Mouse (Mus musculus): ENCODE measurements around the gene Pear1. TPM values are rescaled to one million over a fixed set of nuclear protein-coding genes. Genes with fewer than 3 reads are reported as not detected.

Pear1 gene
- polyA plus RNA-seq, 1 experiment from 2014 or later: 10.3 TPM

Other genes starting within 250 kb of the Pear1 start
- 22.0 and 23.7 TPM in 2 replicates for gene Arhgef11, start 206.7 kb downstream of the Pear1 start, polyA plus RNA-seq (2015; fragmentation: Nextera tagmentation; extraction: Ambion mirVana)
- 0.39 and 0.49 TPM in 2 replicates for gene Lrrc71, start 75.7 kb downstream of the Pear1 start, polyA plus RNA-seq (2015; fragmentation: Nextera tagmentation; extraction: Ambion mirVana)
- gene Ntrk1, start 29.1 kb downstream of the Pear1 start, polyA plus RNA-seq (2015; fragmentation: Nextera tagmentation; extraction: Ambion mirVana): 6.6 and 17.2 TPM in 2 replicates
- gene Insrr, start 27.4 kb downstream of the Pear1 start, polyA plus RNA-seq (2015; fragmentation: Nextera tagmentation; extraction: Ambion mirVana): 0.67 and 1.2 TPM in 2 replicates
- gene Sh2d2a, start 22.4 kb upstream of the Pear1 start, polyA plus RNA-seq (2015; fragmentation: Nextera tagmentation; extraction: Ambion mirVana): 0.05 TPM in 1 of 2 replicates, not detected in the other
- 15.6 and 18.5 TPM in 2 replicates for gene Prcc, start 61.3 kb upstream of the Pear1 start, polyA plus RNA-seq (2015; fragmentation: Nextera tagmentation; extraction: Ambion mirVana)
- 170 and 183 TPM in 2 replicates for gene Hdgf, start 82.0 kb upstream of the Pear1 start, polyA plus RNA-seq (2015; fragmentation: Nextera tagmentation; extraction: Ambion mirVana)
- 48.6 and 56.2 TPM in 2 replicates for gene Mrpl24, start 95.2 kb upstream of the Pear1 start, polyA plus RNA-seq (2015; fragmentation: Nextera tagmentation; extraction: Ambion mirVana)
- gene Isg20l2, start 106.0 kb upstream of the Pear1 start, polyA plus RNA-seq (2015; fragmentation: Nextera tagmentation; extraction: Ambion mirVana): 30.7 and 33.3 TPM in 2 replicates
- gene Rrnad1, start 106.4 kb upstream of the Pear1 start, polyA plus RNA-seq (2015; fragmentation: Nextera tagmentation; extraction: Ambion mirVana): 20.1 and 20.3 TPM in 2 replicates
- gene Crabp2, start 124.4 kb upstream of the Pear1 start, polyA plus RNA-seq (2015; fragmentation: Nextera tagmentation; extraction: Ambion mirVana): 50.7 and 74.7 TPM in 2 replicates
- gene Nes, start 146.8 kb upstream of the Pear1 start, polyA plus RNA-seq (2015; fragmentation: Nextera tagmentation; extraction: Ambion mirVana): 31.8 and 42.1 TPM in 2 replicates
- 107 and 112 TPM in 2 replicates for gene Bcan, start 175.9 kb upstream of the Pear1 start, polyA plus RNA-seq (2015; fragmentation: Nextera tagmentation; extraction: Ambion mirVana)
- 0.87 and 0.95 TPM in 2 replicates for gene Hapln2, start 203.3 kb upstream of the Pear1 start, polyA plus RNA-seq (2015; fragmentation: Nextera tagmentation; extraction: Ambion mirVana)
- gene Gpatch4, start 218.8 kb upstream of the Pear1 start, polyA plus RNA-seq (2015; fragmentation: Nextera tagmentation; extraction: Ambion mirVana): 36.0 and 36.5 TPM in 2 replicates
- 153 and 158 TPM in 2 replicates for gene Naxe, start 234.2 kb upstream of the Pear1 start, polyA plus RNA-seq (2015; fragmentation: Nextera tagmentation; extraction: Ambion mirVana)

All from hindbrain, embryonic 15.5 days (tissue).